Mouse (Mus musculus): Measurements from ENCODE around the gene Afg1l.

- no peak for TF ChIP-seq EP300 (IDR thresholded peaks at IDR 0.05)
- TF ChIP-seq CTCF (IDR thresholded peaks at IDR 0.05) = no peak
These were observed 40.0 kb upstream of the Afg1l start for GRCm38 (mm10) chr10:42518363-42518762.
